Mouse (Mus musculus) heart, postnatal 0 days (tissue): ENCODE measurements around the gene Ccdc181.

ENCODE experiments used
- CTCF ChIP-seq: IDR thresholded peaks from 2 replicates; pipeline ENCODE4 v1.5.1; 2016; ENCODE audit warnings: antibody characterized with exemption, control low read depth, low read depth
- EP300 ChIP-seq: IDR thresholded peaks from 2 replicates; pipeline ENCODE4 v1.6.1; 2016; ENCODE audit warnings: antibody characterized with exemption, low read depth

DNA sequence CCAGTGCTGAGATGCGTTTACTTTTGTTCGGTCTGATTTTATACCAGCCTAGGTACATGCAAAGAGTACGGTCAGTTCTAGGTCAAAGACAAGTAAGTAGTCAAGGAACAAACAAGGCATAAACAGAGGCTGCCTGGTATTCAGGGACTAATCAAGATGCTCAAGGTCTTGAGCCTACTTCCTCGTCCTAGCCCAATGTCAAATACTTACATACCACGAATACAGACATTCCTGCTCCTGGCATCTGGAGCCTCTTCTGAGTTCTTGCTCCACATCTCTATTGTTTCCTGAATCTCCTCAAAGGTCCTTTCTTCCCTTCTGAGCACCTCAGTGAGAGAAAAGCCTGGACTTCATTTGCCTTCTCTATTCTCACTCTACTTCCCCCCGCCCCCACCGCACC is 4.4 kb upstream of the Ccdc181 start:
- TF ChIP-seq CTCF (no peak), EP300 (no peak)
